Mouse (Mus musculus) E14TG2a.4 (cell line): Measurements from ENCODE around the gene Bcl9.

Source experiments
- H3K27me3 ChIP-seq: 2 replicates; pipeline ENCODE4 v1.6.1; 2014; ENCODE audit warnings: low read length, control low read depth; ENCODE audit not compliant: insufficient read depth
- H3K36me3 ChIP-seq: 2 replicates; pipeline ENCODE4 v1.6.1; 2014; ENCODE audit warnings: low read length, control low read depth; ENCODE audit not compliant: insufficient read depth
- H3K4me1 ChIP-seq: replicated peaks from 2 replicates; pipeline ENCODE4 v1.6.1; 2014; ENCODE audit warnings: low read depth, low read length, control low read depth
- H3K4me3 ChIP-seq: replicated peaks from 2 replicates; pipeline ENCODE4 v1.5.1; 2014; ENCODE audit warnings: mild to moderate bottlenecking, low read length
- H3K9me3 ChIP-seq: 2 replicates; pipeline ENCODE4 v1.6.1; 2014; ENCODE audit warnings: low read length, control low read depth
- CTCF ChIP-seq: conservative IDR thresholded peaks from 2 replicates; pipeline ENCODE4 v1.5.1; 2014; ENCODE audit warnings: low read length
- NANOG ChIP-seq: IDR thresholded peaks from 2 replicates; pipeline ENCODE4 v1.6.1; 2014; ENCODE audit warnings: borderline replicate concordance, low read length, mixed read lengths
- POU5F1 ChIP-seq: IDR thresholded peaks from 2 replicates; pipeline ENCODE4 v1.6.1; 2014; ENCODE audit warnings: low read length, borderline replicate concordance

Gene Bcl9

GRCm38 (mm10) chr3:97161773-97162172 lies 135.9 kb downstream of the Bcl9 start:
- Histone ChIP-seq H3K36me3 (peaks cover 42% of the 10 kb centered on the region), H3K4me1 (peaks cover 75% of the 10 kb centered on the region), H3K9me3 (no peaks in the 10 kb centered on the region), H3K4me3 (peak overlapping the region; percentile 95), H3K27me3 (no peaks in the 10 kb centered on the region)
- no peak for TF ChIP-seq NANOG
- no peak for TF ChIP-seq CTCF
- TF ChIP-seq POU5F1: no peak

- Histone ChIP-seq H3K27me3 (no peaks in the 10 kb centered on the region), H3K36me3 (peaks cover 34% of the 10 kb centered on the region), H3K9me3 (no peaks in the 10 kb centered on the region), H3K4me1 (peaks cover 71% of the 10 kb centered on the region), H3K4me3 (peak overlapping the region; percentile 95)
- TF ChIP-seq CTCF: no peak
- TF ChIP-seq NANOG: no peak
- TF ChIP-seq POU5F1: no peak
These were observed 136.8 kb downstream of the Bcl9 start for GRCm38 (mm10) chr3:97160908-97161307.

- Histone ChIP-seq H3K36me3 (peaks cover 25% of the 10 kb centered on the region), H3K4me3 (peak overlapping the region; percentile 95), H3K4me1 (peaks cover 61% of the 10 kb centered on the region), H3K9me3 (no peaks in the 10 kb centered on the region), H3K27me3 (no peaks in the 10 kb centered on the region)
- no peak for TF ChIP-seq POU5F1
- TF ChIP-seq NANOG: no peak
- TF ChIP-seq CTCF: no peak
These were observed 137.7 kb downstream of the Bcl9 start for GRCm38 (mm10) chr3:97159986-97160385.

GRCm38 (mm10) chr3:97159509-97159850 lies 138.2 kb downstream of the Bcl9 start:
- peak overlapping the region; percentile 95 for H3K4me3 ChIP-seq
- no peaks in the 10 kb centered on the region for H3K27me3 ChIP-seq
- no peaks in the 10 kb centered on the region for H3K9me3 ChIP-seq
- peaks cover 56% of the 10 kb centered on the region for H3K4me1 ChIP-seq
- TF ChIP-seq CTCF (no peak), NANOG (peak; percentile 68), POU5F1 (peak; percentile 100)
- peaks cover 20% of the 10 kb centered on the region for H3K36me3 ChIP-seq

- Histone ChIP-seq H3K27me3 (no peaks in the 10 kb centered on the region), H3K36me3 (peaks cover 13% of the 10 kb centered on the region), H3K9me3 (no peaks in the 10 kb centered on the region), H3K4me3 (peak within 1 kb of the TSS; percentile 95), H3K4me1 (peaks cover 50% of the 10 kb centered on the region)
- TF ChIP-seq NANOG (no peak), POU5F1 (no peak), CTCF (no peak)
These were observed 138.9 kb downstream of the Bcl9 start, which contains the start of gene Acp6 for GRCm38 (mm10) chr3:97158611-97159508. Acp6 (plus strand) TSS chr3:97158777.

GRCm38 (mm10) chr3:97157958-97158599 lies 139.6 kb downstream of the Bcl9 start:
- Histone ChIP-seq H3K9me3 (no peaks in the 10 kb centered on the region), H3K4me3 (peak overlapping the region; percentile 95), H3K27me3 (no peaks in the 10 kb centered on the region), H3K4me1 (peaks cover 42% of the 10 kb centered on the region), H3K36me3 (peaks cover 6% of the 10 kb centered on the region)
- TF ChIP-seq CTCF (no peak), NANOG (no peak), POU5F1 (no peak)

GRCm38 (mm10) chr3:97157308-97157707 lies 140.4 kb downstream of the Bcl9 start:
- H3K27me3 ChIP-seq: no peaks in the 10 kb centered on the region
- H3K4me1 ChIP-seq: peaks cover 35% of the 10 kb centered on the region
- peak overlapping the region; percentile 95 for H3K4me3 ChIP-seq
- TF ChIP-seq CTCF (no peak), POU5F1 (no peak), NANOG (no peak)
- H3K9me3 ChIP-seq: 0 out of 2 replicates have a peak, but pooled peaks cover 4% of the 10 kb centered on the region
- H3K36me3 ChIP-seq: no peaks in the 10 kb centered on the region

GRCm38 (mm10) chr3:97156431-97156830 lies 141.3 kb downstream of the Bcl9 start:
- no peak for TF ChIP-seq POU5F1
- TF ChIP-seq CTCF: no peak
- no peak for TF ChIP-seq NANOG
- Histone ChIP-seq H3K27me3 (no peaks in the 10 kb centered on the region), H3K4me3 (no peak overlapping the region), H3K9me3 (peaks cover 6% of the 10 kb centered on the region), H3K4me1 (peaks cover 27% of the 10 kb centered on the region), H3K36me3 (no peaks in the 10 kb centered on the region)
